Mouse (Mus musculus): ENCODE measurements around the gene Gnao1.

The Gnao1 gene

DNA sequence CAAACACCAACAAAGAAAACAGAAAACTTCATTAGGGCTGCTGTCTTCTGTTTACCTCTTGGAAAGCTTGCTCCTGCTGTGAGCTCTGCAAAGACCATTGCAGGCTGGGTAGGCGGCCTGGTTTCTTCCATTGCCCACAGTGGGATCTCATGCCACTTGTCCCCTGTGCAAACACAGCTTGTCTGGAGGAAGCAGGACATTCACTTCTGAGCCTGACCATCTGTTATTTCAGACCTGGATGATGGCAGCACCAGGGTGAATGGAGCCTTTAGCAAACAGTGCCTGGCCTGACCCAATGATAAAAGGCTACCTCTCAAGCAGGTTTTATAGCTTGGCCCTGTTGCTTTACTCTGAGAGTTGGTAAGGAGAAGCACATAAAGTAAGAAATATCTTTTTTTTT lies 35.4 kb downstream of the Gnao1 start:
- no peak for DNase-seq (ENCODE audit: low spot score)

DNA sequence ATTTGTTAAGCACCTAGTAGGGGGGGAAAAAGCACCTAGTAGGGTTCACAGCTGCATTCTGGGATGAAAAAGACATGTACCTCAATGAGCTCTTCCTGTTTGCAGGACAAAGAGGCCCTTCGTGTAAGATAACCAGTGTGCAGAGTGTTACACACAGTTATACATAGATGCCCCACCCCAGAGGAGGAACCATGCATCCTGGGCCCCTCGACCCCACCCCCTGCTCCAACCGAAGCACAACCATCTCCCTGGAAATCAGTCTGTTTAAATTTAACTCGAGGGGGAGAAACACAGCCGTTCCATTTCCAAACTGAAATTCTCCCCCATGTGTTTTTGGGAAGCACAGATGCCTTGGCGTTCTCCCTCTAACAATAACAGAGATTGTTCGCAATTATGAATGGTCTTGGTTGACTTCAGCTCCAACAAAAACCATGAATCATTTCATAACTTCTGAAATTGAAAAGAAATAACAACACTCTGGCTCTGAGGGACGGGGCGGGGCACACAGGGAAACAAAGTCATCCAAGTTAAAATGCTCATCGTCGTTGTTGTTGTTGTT lies 42.4 kb downstream of the Gnao1 start:
- DNase-seq (ENCODE audit: low spot score): no peak

DNA sequence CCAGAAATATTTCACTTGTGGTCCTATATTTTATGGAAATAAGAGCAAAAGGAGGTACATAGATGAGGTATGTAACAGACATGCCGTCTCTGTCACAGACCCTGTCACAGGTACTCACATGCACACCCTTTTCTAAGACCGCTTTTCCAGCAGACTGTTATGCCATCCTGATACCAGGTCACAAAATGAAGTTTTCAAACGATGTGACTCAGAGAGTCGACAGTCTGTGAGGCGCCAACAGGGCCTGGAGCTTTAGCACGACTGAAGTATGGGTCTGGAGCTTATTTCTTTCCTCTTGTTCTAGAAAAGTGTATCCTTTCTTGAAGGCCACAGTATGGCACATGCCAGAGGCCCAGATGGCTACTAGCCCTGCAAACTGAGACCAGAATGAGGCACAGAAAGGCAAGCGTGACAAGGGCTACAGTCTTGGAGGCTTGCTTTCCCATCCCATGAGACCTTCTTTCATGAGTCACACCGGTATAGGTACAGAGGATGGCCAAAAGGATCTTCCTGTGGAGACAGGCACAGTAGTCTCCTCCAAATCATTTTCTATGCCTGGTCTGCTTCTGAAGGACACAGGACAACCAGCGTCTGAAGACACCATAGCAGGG lies 43.2 kb downstream of the Gnao1 start:
- no peak for DNase-seq (ENCODE audit: low spot score)

GRCm38 (mm10) chr8:93854676-93855075 lies 44.9 kb downstream of the Gnao1 start:
- DNase-seq (ENCODE audit: low spot score): no peak

DNA sequence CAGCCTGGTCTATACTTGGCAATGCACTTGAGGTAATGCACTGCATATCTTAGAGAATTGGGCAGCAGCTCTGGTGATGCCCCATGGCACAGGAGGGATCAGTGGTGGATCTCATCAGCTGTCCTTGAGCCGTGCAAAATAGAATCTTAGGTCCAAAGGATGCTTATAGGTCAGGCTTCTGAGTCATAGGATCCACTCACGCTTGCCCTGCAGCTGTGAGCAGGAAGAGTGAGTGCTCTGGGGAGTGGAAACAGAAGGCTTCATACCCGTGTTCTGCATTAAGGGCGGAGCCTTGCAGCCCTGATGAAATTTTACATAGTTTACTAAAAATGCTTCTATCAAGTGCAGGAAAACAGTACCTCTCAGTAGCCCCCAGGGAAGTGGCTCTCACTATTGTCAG lies 45.5 kb downstream of the Gnao1 start:
- DNase-seq (ENCODE audit: low spot score): no peak

DNA sequence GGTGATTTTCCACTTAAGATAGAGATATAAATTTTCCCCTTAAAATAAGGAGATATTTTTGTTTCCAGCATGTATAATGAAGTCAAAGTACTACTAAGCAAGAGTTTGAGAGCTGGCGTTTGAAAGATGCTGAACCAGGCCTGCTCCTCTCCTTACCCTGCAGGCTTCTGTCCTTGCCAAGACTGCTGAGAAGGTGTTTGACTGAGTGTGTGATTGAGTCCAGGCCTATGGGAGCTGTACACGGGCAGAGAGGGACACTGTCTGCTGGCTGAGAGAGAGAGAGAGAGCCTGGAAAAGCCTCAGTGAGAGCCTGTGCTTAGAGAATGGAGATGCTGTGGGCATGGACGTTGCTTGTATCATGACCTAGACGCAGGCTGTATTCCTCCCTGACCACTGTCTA lies 47.4 kb downstream of the Gnao1 start:
- DNase-seq (ENCODE audit: low spot score): no peak

- no peak for DNase-seq (ENCODE audit: low spot score)
Measured at GRCm38 (mm10) chr8:93858286-93858685, 48.5 kb downstream of the Gnao1 start.

DNA sequence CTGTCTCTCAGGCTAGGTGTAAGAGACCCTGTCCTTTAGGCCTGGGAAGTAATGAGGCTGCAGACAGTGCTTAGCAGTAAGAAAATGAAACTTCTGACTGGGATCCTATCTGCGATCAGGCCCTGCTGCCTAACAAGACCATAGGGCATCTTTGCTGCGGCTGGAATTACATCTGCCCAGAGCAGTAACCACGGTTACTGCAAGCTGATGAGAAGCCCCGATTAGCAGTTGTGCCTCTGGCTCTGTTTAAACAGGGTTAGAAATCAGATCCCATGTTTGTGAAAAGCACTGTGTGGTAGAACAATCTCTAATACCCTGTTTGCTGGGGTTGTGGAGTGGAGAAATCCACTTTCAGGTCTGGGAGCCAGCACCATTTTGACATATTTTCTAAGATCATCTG lies 50.3 kb downstream of the Gnao1 start:
- no peak for DNase-seq (ENCODE audit: low spot score)

GRCm38 (mm10) chr8:93864064-93864463 lies 54.3 kb downstream of the Gnao1 start:
- DNase-seq (ENCODE audit: low spot score): no peak

DNA sequence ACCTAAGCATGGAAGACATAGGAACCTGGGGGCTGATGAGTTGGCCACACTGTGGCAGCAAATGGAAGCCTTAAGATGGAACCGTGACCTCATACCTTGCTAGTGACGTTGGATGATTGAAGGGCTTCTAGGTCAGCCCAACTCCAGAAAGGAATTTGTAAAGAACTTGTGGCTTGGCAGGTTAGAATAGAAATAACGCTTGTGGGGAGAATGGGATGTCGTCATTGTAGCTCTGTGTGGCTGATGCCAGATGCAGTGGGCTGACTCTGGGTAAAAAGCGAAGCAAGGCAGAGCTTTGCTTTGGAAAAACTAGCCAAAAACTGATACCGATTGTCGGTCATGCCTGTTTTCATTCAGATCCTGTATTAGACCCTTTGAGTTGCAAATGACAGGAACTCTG lies 56.5 kb downstream of the Gnao1 start:
- DNase-seq (ENCODE audit: low spot score): no peak

- no peak for DNase-seq (ENCODE audit: low spot score)
Measured at GRCm38 (mm10) chr8:93868486-93869221, 58.9 kb downstream of the Gnao1 start.

DNA sequence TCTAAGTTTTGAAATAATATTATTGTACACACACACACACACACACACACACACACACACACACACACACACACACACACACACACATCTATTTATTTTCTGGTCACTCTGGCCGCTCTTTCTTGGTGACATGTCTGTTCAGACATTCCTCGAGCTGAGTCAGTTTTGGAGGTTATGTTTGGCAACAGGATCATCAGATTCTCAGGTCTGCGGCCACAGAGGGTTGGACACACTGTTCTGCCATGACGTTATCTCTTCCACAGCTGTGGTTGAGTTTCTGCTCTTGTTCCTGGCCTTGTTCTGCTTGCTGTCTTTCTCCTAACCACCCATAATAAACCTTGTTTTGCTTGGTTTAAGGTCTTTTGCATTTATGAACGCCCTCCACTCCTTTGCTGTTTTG lies 61.5 kb downstream of the Gnao1 start:
- DNase-seq (ENCODE audit: low spot score): no peak

DNA sequence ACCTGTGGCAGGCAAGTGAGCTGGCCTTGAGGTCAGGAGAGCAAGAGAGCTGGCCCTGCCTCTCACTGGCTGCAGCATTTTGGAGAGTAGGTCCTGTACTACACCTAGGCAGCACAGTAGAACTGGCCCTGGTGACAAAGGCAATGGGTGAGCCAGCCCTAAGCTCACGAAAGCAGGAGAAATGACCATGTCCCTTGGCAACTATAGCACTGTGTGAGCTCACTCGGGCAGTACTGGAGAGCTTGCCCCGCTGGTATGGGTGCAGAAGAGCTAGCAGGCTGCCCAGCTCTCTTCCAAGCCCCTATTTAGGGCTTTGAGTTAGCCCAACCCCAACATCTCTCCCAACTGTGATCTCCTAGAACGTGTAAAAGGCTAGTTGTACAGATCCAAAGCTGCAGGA lies 68.6 kb downstream of the Gnao1 start:
- DNase-seq (ENCODE audit: low spot score): no peak

DNA sequence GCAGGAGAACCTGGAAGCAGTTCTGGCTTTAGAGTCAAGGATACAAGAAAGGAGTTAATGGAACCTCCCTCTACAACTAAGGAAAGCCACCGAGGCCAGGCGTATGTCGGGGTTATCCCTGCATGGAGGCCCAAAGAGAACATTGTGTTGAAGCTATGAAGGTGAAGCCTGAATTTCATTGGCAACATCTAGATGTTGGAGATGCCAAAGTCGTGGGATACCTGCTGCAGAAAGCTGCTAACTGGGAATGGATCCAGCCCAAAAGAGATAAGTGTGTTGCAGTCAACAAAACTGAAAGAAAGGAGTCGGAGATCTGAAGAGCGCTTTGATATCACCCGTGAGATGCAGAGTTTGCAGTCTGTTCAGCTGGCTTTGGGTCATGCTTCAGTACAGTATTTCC lies 70.2 kb downstream of the Gnao1 start:
- no peak for DNase-seq (ENCODE audit: low spot score)

DNA sequence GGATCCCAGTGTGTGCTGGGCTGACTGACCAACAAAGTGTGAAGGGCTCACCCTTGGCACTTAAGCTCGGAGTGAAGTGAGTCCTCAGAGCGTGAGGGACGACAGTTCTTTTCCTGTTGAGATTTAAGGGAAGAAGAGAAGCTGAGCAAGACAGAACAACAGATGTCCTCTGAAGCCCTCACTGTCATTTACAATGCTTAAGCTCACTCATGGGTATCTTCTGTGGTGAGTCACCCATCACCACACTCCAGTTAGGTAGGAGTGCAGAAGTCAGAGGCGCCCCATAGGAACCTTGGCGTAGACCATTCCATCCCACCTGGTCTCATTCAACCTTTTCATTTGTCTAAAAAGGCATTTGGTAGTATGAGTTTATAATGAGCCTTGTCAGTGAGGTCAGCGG lies 71.6 kb downstream of the Gnao1 start:
- DNase-seq (ENCODE audit: low spot score): no peak

- no peak for DNase-seq (ENCODE audit: low spot score)
Measured at GRCm38 (mm10) chr8:93883241-93883640, 73.5 kb downstream of the Gnao1 start.

DNA sequence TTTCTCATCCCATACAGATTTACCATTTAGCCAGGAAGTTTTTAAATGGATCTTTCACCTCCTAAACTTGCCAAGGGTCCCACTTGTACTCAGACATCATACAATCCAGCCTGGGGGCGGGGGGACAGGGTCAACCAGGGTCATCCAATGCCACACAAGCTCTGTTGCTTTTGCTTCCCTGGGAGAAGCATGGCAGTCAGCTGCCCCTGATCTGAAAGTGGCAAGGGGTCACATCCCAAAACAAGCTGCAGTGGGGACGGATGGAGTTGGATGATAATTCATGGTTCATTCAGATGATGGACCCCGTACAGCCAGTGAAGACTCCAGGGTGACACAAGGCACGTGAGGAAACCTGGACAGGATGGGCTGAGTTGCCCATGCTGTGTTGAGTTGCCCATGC lies 74.0 kb downstream of the Gnao1 start:
- DNase-seq (ENCODE audit: low spot score): no peak

- DNase-seq (ENCODE audit: low spot score): no peak
Measured at GRCm38 (mm10) chr8:93884316-93884715, 74.5 kb downstream of the Gnao1 start.

- DNase-seq (ENCODE audit: low spot score): no peak
Measured at GRCm38 (mm10) chr8:93886181-93886580, 76.4 kb downstream of the Gnao1 start.

- DNase-seq (ENCODE audit: low spot score): no peak
Measured at GRCm38 (mm10) chr8:93888150-93888676, 78.4 kb downstream of the Gnao1 start.

DNA sequence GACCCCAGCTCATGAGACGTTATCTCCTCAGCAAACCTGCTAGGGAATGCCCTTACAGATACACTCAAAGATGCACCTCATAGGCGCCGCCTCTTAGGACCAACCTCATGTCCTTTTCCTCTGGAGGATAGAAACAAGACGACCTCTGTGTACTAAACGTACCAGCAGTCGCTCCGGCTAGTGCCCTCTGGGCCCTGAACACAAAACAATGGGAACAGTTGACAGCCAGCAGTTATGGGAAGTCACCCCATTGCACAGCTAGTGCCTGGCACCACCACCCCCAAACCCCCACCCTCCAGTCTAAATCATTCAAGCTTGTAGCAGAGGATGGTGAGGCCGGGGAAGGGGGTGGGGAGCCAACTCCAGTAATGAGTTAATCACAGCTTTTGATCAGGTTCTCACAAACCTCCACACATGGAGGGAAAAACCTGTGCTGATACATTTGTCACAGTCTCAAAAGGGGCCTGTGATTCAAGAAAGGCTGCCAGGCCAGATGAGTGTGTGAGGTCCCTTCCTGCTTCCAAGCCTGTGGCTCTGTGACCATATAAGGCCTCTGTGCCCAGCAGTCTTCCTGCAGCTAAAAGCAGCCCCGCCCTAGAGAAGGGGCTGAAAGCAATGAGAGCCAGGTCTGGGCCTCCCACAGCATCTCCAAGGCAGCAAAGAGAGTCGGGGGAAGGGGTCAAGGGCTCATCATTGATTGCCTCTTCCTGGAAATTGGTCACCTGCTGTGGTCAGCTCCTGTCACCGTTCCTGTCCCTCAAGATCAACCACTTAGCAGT lies 79.1 kb downstream of the Gnao1 start:
- no peak for DNase-seq (ENCODE audit: low spot score)

GRCm38 (mm10) chr8:93893556-93893955 lies 83.8 kb downstream of the Gnao1 start:
- DNase-seq (ENCODE audit: low spot score): no peak

All from urinary bladder, postnatal 25 days (tissue).